Mouse (Mus musculus) activated CD4-positive, CD25-positive, alpha-beta regulatory T cell, adult 4 months (primary cell): ENCODE results near the gene Gm9040. TPM values are rescaled to one million over a fixed set of nuclear protein-coding genes. Genes with fewer than 3 reads are reported as not detected.
"Not testable (repeated sequence)": the region's sequence is repeated elsewhere in the genome, so short reads cannot be mapped to it uniquely, and the experiment has no call there.

Experiments used
- ATAC-seq: one replicate; pipeline ENCODE4 v1.8.0; 2017
- polyA plus RNA-seq, 2 experiments: library from polyadenylated mRNA; unstranded; fragments of 100-300 nt; shearing (Covaris generic); gene quantifications; one replicate each; pipeline ENCODE4 v1.2.1; 2017

Gene Gm9040
- polyA plus RNA-seq: not detected

DNA sequence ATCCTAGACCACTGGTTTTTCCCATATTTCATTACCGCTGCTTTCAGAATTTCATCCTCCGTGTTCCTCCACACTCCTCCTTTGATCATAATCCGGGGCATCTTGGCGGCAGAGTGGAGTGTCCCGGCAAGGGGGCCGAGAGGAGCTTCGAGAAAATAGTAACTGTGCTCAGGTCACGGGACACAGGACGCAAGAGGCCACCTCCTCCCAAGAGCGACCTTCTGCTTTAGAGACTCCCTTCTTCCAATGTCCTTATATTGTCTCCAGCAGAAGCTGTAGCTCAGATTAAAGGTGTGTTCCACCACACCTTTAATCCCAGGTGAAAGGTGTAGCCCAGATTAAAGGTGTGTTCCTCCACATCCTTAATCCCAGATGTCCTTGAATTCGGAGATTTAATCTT, at the start of gene Gm9040:
TSS of gene Gm9040 (minus strand) at position 101 of the 400 bp plus-strand sequence.
- not testable (repeated sequence) for ATAC-seq

DNA sequence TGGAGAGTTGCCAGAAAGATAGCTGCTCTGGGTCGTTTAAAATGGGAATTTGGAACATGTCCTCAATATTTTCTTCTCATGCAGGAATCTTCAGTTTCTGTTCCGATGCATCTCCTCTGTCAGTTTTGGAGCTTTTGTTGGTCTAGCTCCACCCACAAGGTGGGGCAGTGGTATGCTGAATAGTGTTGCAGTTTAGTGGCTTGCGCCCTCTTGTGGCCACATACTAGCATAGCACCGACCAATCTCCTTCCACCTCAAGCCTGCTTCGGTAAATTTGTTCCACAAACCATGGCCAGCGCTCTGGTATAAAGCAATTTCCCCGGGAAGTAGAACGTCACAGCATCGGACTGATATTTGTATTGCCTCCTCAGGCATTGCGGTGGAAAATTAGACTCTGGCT, 43.7 kb upstream of the Gm9040 start:
- ATAC-seq: peak; percentile 96

DNA sequence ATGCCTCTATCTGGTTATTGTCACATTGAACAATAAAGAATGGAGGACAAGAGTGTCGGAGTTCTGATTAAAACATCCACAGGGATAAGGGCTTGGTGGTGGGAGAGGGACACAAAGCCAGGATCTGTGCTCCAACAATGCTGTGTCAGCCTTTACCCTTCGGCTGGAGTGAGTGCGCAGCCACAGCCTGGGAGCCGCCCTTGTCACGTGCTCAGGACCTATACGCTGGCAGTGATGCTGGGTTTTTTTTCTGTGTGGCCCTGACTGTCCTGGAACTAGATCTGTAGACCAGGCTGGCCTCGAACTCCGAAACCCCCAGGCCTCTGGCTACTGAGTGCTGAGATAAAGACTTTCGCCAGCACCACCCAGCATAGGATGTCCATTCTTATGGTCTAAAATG, 42.7 kb upstream of the Gm9040 start:
- no peak for ATAC-seq

DNA sequence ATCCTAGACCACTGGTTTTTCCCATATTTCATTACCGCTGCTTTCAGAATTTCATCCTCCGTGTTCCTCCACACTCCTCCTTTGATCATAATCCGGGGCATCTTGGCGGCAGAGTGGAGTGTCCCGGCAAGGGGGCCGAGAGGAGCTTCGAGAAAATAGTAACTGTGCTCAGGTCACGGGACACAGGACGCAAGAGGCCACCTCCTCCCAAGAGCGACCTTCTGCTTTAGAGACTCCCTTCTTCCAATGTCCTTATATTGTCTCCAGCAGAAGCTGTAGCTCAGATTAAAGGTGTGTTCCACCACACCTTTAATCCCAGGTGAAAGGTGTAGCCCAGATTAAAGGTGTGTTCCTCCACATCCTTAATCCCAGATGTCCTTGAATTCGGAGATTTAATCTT, 27.2 kb upstream of the Gm9040 start, which contains the start of gene Gm9049:
TSS of gene Gm9049 (minus strand) at position 101 of the 400 bp plus-strand sequence.
- ATAC-seq: not testable (repeated sequence)

DNA sequence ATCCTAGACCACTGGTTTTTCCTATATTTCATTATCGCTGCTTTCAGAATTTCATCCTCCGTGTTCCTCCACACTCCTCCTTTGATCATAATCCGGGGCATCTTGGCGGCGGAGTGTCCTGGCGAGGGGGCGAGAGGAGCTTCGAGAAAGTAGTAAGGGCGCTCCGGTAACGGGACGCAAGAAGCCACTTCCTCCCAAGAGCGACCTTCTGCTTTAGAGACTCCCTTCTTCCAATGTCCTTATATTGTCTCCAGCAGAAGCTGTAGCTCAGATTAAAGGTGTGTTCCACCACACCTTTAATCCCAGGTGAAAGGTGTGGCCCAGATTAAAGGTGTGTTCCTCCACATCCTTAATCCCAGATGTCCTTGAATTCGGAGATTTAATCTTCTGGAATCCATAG, 21.8 kb upstream of the Gm9040 start, which contains the start of gene Gm9048:
TSS of gene Gm9048 (minus strand) at position 101 of the 400 bp plus-strand sequence.
- ATAC-seq: not testable (repeated sequence)

DNA sequence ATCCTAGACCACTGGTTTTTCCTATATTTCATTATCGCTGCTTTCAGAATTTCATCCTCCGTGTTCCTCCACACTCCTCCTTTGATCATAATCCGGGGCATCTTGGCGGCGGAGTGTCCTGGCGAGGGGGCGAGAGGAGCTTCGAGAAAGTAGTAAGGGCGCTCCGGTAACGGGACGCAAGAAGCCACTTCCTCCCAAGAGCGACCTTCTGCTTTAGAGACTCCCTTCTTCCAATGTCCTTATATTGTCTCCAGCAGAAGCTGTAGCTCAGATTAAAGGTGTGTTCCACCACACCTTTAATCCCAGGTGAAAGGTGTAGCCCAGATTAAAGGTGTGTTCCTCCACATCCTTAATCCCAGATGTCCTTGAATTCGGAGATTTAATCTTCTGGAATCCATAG, 16.4 kb upstream of the Gm9040 start, which contains the start of gene Gm9046:
TSS of gene Gm9046 (minus strand) at position 101 of the 400 bp plus-strand sequence.
- ATAC-seq: not testable (repeated sequence)

DNA sequence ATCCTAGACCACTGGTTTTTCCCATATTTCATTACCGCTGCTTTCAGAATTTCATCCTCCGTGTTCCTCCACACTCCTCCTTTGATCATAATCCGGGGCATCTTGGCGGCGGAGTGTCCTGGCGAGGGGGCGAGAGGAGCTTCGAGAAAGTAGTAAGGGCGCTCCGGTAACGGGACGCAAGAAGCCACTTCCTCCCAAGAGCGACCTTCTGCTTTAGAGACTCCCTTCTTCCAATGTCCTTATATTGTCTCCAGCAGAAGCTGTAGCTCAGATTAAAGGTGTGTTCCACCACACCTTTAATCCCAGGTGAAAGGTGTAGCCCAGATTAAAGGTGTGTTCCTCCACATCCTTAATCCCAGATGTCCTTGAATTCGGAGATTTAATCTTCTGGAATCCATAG, 11.0 kb upstream of the Gm9040 start, which contains the start of gene Gm9045:
TSS of gene Gm9045 (minus strand) at position 101 of the 400 bp plus-strand sequence.
- not testable (repeated sequence) for ATAC-seq

DNA sequence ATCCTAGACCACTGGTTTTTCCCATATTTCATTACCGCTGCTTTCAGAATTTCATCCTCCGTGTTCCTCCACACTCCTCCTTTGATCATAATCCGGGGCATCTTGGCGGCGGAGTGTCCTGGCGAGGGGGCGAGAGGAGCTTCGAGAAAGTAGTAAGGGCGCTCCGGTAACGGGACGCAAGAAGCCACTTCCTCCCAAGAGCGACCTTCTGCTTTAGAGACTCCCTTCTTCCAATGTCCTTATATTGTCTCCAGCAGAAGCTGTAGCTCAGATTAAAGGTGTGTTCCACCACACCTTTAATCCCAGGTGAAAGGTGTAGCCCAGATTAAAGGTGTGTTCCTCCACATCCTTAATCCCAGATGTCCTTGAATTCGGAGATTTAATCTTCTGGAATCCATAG, 5.5 kb upstream of the Gm9040 start, which contains the start of gene Gm9044:
TSS of gene Gm9044 (minus strand) at position 101 of the 400 bp plus-strand sequence.
- not testable (repeated sequence) for ATAC-seq

DNA sequence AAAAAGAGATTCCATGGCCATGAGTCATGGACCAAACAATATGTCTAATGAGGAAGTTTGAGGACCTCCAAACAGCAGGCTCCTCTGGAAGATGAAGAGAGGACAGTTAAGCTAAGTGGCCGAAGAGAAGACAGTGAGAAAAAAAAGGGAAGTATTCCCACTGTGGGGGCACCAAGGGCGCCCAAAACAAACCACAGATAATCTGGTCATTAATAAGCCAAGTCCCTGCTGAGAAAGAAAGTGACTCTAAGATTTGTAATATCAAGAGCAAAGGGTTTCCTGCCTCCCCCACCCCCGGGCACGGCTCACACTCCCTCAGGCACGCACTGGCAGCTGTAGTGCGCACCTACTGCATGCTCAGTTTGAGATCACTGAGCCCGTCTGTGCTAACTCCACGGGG, 7.7 kb downstream of the Gm9040 start:
- no peak for ATAC-seq

DNA sequence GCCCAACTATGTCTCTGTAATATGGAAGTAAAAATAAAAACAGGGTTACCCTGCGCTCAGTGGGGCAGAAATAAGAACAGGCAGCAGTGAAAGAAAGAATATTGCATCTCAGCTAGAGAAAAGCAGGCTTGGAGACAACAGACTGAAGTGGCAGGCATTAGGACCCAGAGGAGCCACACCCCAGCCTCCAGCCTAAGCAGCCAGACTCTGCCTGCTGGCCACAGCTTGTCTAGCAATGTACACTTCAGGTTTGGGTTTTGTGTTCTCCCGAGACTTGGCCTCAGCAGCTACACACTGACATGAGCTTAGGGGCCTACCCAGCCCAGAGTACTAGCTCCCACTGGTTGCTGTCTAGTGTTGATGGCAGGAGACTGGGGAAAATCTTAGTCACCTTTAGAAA, 24.6 kb downstream of the Gm9040 start:
- not testable (repeated sequence) for ATAC-seq

DNA sequence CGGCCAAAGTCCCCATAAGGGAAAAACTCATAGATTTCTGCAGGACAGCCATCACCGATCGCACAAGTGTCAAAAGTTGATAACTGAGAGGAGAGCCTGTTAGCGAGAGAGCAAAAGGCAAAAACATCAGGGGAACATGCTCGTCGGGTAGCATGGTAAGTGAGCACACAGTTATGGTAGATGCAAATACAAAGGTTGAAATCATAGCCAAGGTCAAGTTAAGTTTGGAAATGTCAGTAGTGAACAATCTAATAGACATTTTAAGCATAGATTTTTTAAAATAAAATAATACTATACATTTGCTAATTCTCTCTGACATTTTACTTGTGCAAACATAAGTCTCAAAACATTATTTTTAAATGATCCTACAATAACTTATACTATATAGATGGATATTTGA, 31.8 kb downstream of the Gm9040 start, which contains the start of gene Iltifb:
TSS of gene Iltifb (minus strand) at position 101 of the 400 bp plus-strand sequence.
- ATAC-seq: no peak

DNA sequence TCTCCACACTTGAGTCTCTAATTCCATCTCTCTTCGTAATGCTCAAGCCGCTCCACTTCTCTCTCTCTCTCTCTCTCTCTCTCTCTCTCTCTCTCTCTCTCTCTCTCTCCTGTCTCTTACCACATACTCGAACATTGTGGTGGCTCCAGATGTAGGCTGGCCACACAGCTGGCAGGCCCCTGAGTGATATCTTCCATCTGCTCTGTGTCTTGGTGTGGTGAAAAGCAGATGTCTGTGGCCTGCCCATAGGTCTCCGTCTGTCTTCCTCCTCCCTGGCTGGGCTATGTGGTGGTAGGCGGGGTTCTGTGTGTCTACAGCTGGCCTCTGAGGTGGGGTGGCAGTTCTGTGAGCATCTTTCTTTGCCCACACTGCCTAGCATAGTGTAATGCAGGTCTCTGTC, 43.8 kb downstream of the Gm9040 start:
- not testable (repeated sequence) for ATAC-seq

DNA sequence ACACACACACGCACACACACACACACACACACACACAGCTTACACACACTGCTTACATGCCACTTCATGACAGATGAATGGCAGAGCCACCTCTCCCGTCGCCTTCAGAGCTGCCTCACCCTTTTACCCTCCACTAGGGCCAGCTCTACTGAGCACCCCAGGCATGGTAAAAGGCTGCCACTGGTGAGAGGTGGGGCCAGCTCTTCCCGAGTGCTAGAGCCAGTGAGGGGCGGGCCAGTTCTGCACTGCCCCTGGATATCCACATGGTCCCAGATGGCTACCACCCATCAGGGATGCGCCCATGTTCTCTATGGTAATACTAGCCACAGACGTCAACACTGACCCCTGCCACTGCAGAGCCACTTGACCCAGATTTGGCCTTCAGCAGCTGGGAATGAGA, 44.2 kb downstream of the Gm9040 start:
- ATAC-seq: not testable (repeated sequence)

DNA sequence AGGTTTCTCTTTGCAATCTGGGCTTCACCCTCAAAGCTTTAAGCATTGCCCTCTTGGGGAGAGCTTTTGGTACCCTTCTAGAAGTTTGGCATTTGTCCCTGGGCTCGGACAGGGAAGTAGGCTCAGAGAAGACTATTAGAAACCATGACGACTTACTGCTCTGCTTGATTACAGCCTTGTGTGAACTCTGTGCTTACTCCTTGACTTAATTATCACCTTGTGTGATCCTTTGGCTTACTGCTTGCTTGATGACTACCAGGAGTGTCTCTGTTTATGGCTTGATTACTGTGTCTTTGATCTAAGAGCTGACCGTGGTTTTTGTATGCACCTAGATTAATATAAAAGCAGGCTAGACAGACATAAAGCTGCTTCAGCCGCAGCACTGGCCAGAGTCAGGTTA, 48.7 kb downstream of the Gm9040 start:
- not testable (repeated sequence) for ATAC-seq

Other genes with a start within 250 kb of the Gm9040 start
- gene Mdm1, start 185.2 kb downstream of the Gm9040 start, polyA plus RNA-seq: 10 to 100 TPM in 1 of 2 experiments, 1 to 10 TPM in 1; 6.3 to 10.3 TPM
- not detected for gene Il22, start 122.0 kb downstream of the Gm9040 start, polyA plus RNA-seq
- gene Gm32717, start 86.2 kb downstream of the Gm9040 start, polyA plus RNA-seq: not detected
- gene Gm32802, start 68.3 kb downstream of the Gm9040 start, polyA plus RNA-seq: not detected
- under 1 TPM in 1 of 2 experiments, not detected in 1; 0.49 TPM for gene Iltifb, start 31.9 kb downstream of the Gm9040 start, polyA plus RNA-seq
- gene Gm9044, start 5.4 kb upstream of the Gm9040 start, polyA plus RNA-seq: not detected
- not detected for gene Gm9045, start 10.9 kb upstream of the Gm9040 start, polyA plus RNA-seq
- gene Gm9046, start 16.3 kb upstream of the Gm9040 start, polyA plus RNA-seq: not detected
- gene Gm9048, start 21.7 kb upstream of the Gm9040 start, polyA plus RNA-seq: under 1 TPM in 1 of 2 experiments, not detected in 1; 0.48 TPM
- gene Gm9049, start 27.1 kb upstream of the Gm9040 start, polyA plus RNA-seq: not detected
- 1 to 10 TPM; 8.9 to 9.8 TPM for gene Ifng, start 114.1 kb upstream of the Gm9040 start, polyA plus RNA-seq